Mouse (Mus musculus): ENCODE data around the gene Ccdc30.

DNA sequence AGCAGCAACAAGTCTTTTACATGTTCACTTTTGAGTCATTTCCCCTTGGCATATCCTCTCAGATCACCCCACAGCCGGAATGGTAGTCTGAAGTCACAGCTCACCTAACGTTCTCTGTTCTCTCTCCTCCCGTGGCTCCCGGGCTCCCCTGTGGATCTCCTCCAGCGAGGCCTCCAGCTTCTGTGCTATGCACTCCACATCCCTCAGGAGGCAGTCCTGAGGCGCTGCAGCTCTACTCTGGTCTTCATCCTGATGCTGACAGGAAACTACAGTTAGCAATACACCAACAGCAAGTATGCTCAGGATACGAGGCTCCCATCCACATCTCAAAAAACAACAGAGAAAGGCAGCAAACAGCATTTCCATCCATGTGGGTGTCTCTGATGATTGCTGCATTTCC is 14.4 kb downstream of the Ccdc30 start:
- TF ChIP-seq CTCF (IDR thresholded peaks at IDR 0.05 in 2 of 3, conservative IDR thresholded peaks at IDR 0.05 in 1 of 3; ENCODE audit: control insufficient read depth in 1 of 3, insufficient read depth in 1 of 3, low read depth in 2 of 3, low read length in 3 of 3, poor library complexity in 1 of 3, severe bottlenecking in 1 of 3) (no peak), KAT2A (conservative IDR thresholded peaks at IDR 0.05; ENCODE audit: low read depth, low read length) (no peak), MAFK (IDR thresholded peaks at IDR 0.05; ENCODE audit: borderline replicate concordance, low read depth, low read length) (no peak), EP300 (IDR thresholded peaks at IDR 0.05; ENCODE audit: low read depth in 1 of 2, low read length in 2 of 2) (no peak), SMC3 (IDR thresholded peaks at IDR 0.05; ENCODE audit: low read depth, low read length) (no peak), POLR2A (IDR thresholded peaks at IDR 0.05; ENCODE audit: control insufficient read depth in 1 of 2, insufficient read depth in 1 of 2, low read depth in 1 of 2, low read length in 2 of 2, poor library complexity in 1 of 2) (no peak), USF2 (IDR thresholded peaks at IDR 0.05; ENCODE audit: borderline replicate concordance in 1 of 2, insufficient read depth in 1 of 2, low read depth in 1 of 2, low read length in 2 of 2) (no peak), UBTF (IDR thresholded peaks at IDR 0.05; ENCODE audit: borderline replicate concordance, insufficient read depth, low read depth, low read length) (no peak), POLR2AphosphoS2 (IDR thresholded peaks at IDR 0.05; ENCODE audit: low read length) (no peak), ZKSCAN1 (IDR thresholded peaks at IDR 0.05; ENCODE audit: low read depth, low read length) (no peak), RAD21 (IDR thresholded peaks at IDR 0.05; ENCODE audit: low read depth, low read length) (no peak), BHLHE40 (IDR thresholded peaks at IDR 0.05; ENCODE audit: borderline replicate concordance, low read depth, low read length) (no peak)
